Mouse (Mus musculus): ENCODE results near the gene Pcsk6. TPM values are rescaled to one million over a fixed set of nuclear protein-coding genes. Genes with fewer than 3 reads are reported as not detected.

The Pcsk6 gene
- total and polyA plus RNA-seq, 3 experiments: 0.01 TPM; not detected in 2

- Histone ChIP-seq H3K27me3 (ENCODE audit: control insufficient read depth in 1 of 2, insufficient read depth in 2 of 2, low read length in 2 of 2) (no peaks in the 10 kb centered on the region), H3K36me3 (ENCODE audit: control insufficient read depth in 1 of 2, insufficient read depth in 2 of 2, low read length in 2 of 2) (no peaks in the 10 kb centered on the region), H3K4me1 (ENCODE audit: control insufficient read depth in 1 of 2, insufficient read depth in 2 of 2, low read length in 2 of 2) (no peaks in the 10 kb centered on the region), H3K9me3 (replicated peaks; ENCODE audit: insufficient read depth, low read length) (no peaks in the 10 kb centered on the region), H3K27ac (ENCODE audit: control insufficient read depth, low read depth, low read length) (no peak overlapping the region), H3K4me3 (ENCODE audit: control insufficient read depth in 1 of 2, insufficient read depth in 1 of 2, low read depth in 2 of 2, low read length in 2 of 2) (no peak overlapping the region), H3K9ac (ENCODE audit: control insufficient read depth, low read depth, low read length, poor library complexity, severe bottlenecking) (no peak overlapping the region), H3K79me2 (ENCODE audit: control insufficient read depth, insufficient read depth, low read length, poor library complexity) (no peaks in the 10 kb centered on the region)
- no peak for TF ChIP-seq ZKSCAN1 (IDR thresholded peaks at IDR 0.05; ENCODE audit: low read depth, low read length)
- TF ChIP-seq SIN3A (IDR thresholded peaks at IDR 0.05; ENCODE audit: low read length): no peak
- no peak for TF ChIP-seq TBP (IDR thresholded peaks at IDR 0.05; ENCODE audit: low read depth, low read length)
- no peak for TF ChIP-seq UBTF (IDR thresholded peaks at IDR 0.05; ENCODE audit: borderline replicate concordance, insufficient read depth, low read depth, low read length)
- no peak for DNase-seq (ENCODE audit: low read depth, low spot score)
These were observed 178.7 kb downstream of the Pcsk6 start for GRCm38 (mm10) chr7:66040026-66040814.

- H3K27me3 ChIP-seq (ENCODE audit: control insufficient read depth in 1 of 2, insufficient read depth in 2 of 2, low read length in 2 of 2): no peaks in the 10 kb centered on the region
- no peak within 1 kb of the TSS for H3K4me3 ChIP-seq (ENCODE audit: control insufficient read depth in 1 of 2, insufficient read depth in 1 of 2, low read depth in 2 of 2, low read length in 2 of 2)
- DNase-seq (ENCODE audit: low read depth, low spot score): no peak
- TF ChIP-seq GATA1 (IDR thresholded peaks at IDR 0.05; ENCODE audit: low read depth, low read length) (no peak), POLR2AphosphoS2 (IDR thresholded peaks at IDR 0.05; ENCODE audit: low read length) (no peak), CTCF (IDR thresholded peaks at IDR 0.05 in 2 of 3, conservative IDR thresholded peaks at IDR 0.05 in 1 of 3; ENCODE audit: control insufficient read depth in 1 of 3, insufficient read depth in 1 of 3, low read depth in 2 of 3, low read length in 3 of 3, poor library complexity in 1 of 3, severe bottlenecking in 1 of 3) (no peak), TBP (IDR thresholded peaks at IDR 0.05; ENCODE audit: low read depth, low read length) (no peak), MAZ (IDR thresholded peaks at IDR 0.05; ENCODE audit: low read depth, low read length) (no peak), KAT2A (conservative IDR thresholded peaks at IDR 0.05; ENCODE audit: low read depth, low read length) (no peak), JUND (IDR thresholded peaks at IDR 0.05; ENCODE audit: low read depth, low read length) (no peak), GABPA (IDR thresholded peaks at IDR 0.05; ENCODE audit: low read depth, low read length) (no peak), ELF1 (IDR thresholded peaks at IDR 0.05; ENCODE audit: low read depth, low read length) (no peak), TAL1 (IDR thresholded peaks at IDR 0.05; ENCODE audit: low read length) (no peak), POLR2AphosphoS5 (IDR thresholded peaks at IDR 0.05; ENCODE audit: borderline replicate concordance, low read depth, low read length) (no peak), MXI1 (IDR thresholded peaks at IDR 0.05; ENCODE audit: low read depth, low read length) (no peak), MAFK (IDR thresholded peaks at IDR 0.05; ENCODE audit: borderline replicate concordance, low read depth, low read length) (no peak), ZNF384 (IDR thresholded peaks at IDR 0.05; ENCODE audit: low read depth, low read length) (no peak), CHD2 (IDR thresholded peaks at IDR 0.05; ENCODE audit: low read length) (no peak), NELFE (IDR thresholded peaks at IDR 0.05; ENCODE audit: low read depth, low read length) (no peak), POLR2A (IDR thresholded peaks at IDR 0.05; ENCODE audit: control insufficient read depth in 1 of 2, insufficient read depth in 1 of 2, low read depth in 1 of 2, low read length in 2 of 2, poor library complexity in 1 of 2) (no peak)
- no peaks in the 10 kb centered on the region for H3K4me1 ChIP-seq (ENCODE audit: control insufficient read depth in 1 of 2, insufficient read depth in 2 of 2, low read length in 2 of 2)
- no peaks in the 10 kb centered on the region for H3K9me3 ChIP-seq (replicated peaks; ENCODE audit: insufficient read depth, low read length)
- H3K79me2 ChIP-seq (ENCODE audit: control insufficient read depth, insufficient read depth, low read length, poor library complexity): no peaks in the 10 kb centered on the region
- H3K27ac ChIP-seq (ENCODE audit: control insufficient read depth, low read depth, low read length): no peak within 1 kb of the TSS
- H3K9ac ChIP-seq (ENCODE audit: control insufficient read depth, low read depth, low read length, poor library complexity, severe bottlenecking): no peak within 1 kb of the TSS
- H3K36me3 ChIP-seq (ENCODE audit: control insufficient read depth in 1 of 2, insufficient read depth in 2 of 2, low read length in 2 of 2): no peaks in the 10 kb centered on the region
These were observed 182.3 kb downstream of the Pcsk6 start, which contains the start of gene Gm45213 for GRCm38 (mm10) chr7:66043552-66044459. Gene Gm45213, plus strand, starts transcription at chr7:66043602.
